Mouse (Mus musculus) bone marrow, adult 2 months (tissue): Measurements from ENCODE around the gene Ptrh1. TPM values are rescaled to one million over a fixed set of nuclear protein-coding genes. Genes with fewer than 3 reads are reported as not detected.

Experiments used
- H3K27ac ChIP-seq: fragments of 200-500 bp; 2 replicates; pipeline ENCODE4 v1.5.1; 2012; ENCODE audit warnings: low read depth, mild to moderate bottlenecking, control low read depth, inconsistent platforms, low read length; ENCODE audit not compliant: control insufficient read depth, poor library complexity, insufficient read depth
- H3K4me1 ChIP-seq: fragments of 200-500 bp; 2 replicates; pipeline ENCODE4 v1.6.1; 2011; ENCODE audit warnings: low read length; ENCODE audit not compliant: control insufficient read depth, insufficient read depth
- H3K4me3 ChIP-seq: fragments of 200-500 bp; replicated peaks from 2 replicates; pipeline ENCODE3; 2011; ENCODE audit warnings: mild to moderate bottlenecking, low read depth, low read length, control low read depth; ENCODE audit not compliant: control insufficient read depth
- CTCF ChIP-seq: fragments of 200-500 bp; IDR thresholded peaks from 2 replicates; pipeline ENCODE4 v1.5.1; 2011; ENCODE audit warnings: low read length, control low read depth; ENCODE audit not compliant: control insufficient read depth, insufficient read depth
- POLR2A ChIP-seq: fragments of 200-500 bp; IDR thresholded peaks from 2 replicates; pipeline ENCODE4 v1.6.1; 2011; ENCODE audit warnings: low read depth, mild to moderate bottlenecking, control low read depth, low read length, borderline replicate concordance; ENCODE audit not compliant: control insufficient read depth
- WGBS: fragments of 180-500 bp; shearing (Covaris S2); methylation state at CpG from one replicate; pipeline ENCODE4 v1.1.7; 2018; 5-methylcytosine and 5-hydroxymethylcytosine counted together
- polyA plus RNA-seq: library from polyadenylated mRNA; stranded (reverse); fragments of >200 nt; gene quantifications from 2 replicates; pipeline ENCODE4 v1.2.4, GENCODE M21; 2011; ENCODE audit warnings: low replicate concordance; ENCODE audit not compliant: missing spikeins, insufficient read depth, insufficient read length

The Ptrh1 gene
- polyA plus RNA-seq, 1 experiment = 2.7 TPM

- no peak for TF ChIP-seq CTCF
- WGBS = 85% methylated on average over 4 of the region's 4 CpGs
- Histone ChIP-seq H3K4me3 (no peak overlapping the region), H3K4me1 (no peaks in the 10 kb centered on the region), H3K27ac (no peak overlapping the region)
Observed at GRCm38 (mm10) chr2:32761859-32762258, 13.7 kb upstream of the Ptrh1 start.

DNA sequence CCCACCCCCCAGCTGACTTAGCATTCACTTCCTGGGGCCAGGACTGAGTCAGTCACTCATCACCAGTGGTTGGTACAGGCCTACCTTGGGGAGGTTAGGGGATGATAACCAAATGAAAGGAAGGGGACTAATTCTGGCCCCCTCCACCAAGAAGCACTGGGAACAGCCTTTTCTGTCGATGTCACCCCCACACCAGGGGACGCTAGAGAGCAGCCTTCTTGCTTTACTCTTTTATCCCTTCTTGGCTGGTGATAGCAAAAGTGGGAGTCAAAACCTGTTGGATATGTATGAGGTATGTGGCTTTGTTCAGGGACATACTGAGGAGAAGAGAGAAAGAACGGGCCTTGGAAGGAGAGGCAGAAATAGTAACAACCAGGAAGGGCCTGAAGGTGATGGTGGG is 12.2 kb upstream of the Ptrh1 start:
- no peak overlapping the region for H3K4me3 ChIP-seq
- no peak overlapping the region for H3K27ac ChIP-seq
- peak; percentile 24; the same call in 1 of the 2 replicates for TF ChIP-seq CTCF
- TF ChIP-seq POLR2A = no peak
- WGBS = 66% methylated on average over 3 of the region's 3 CpGs
- H3K4me1 ChIP-seq = no peaks in the 10 kb centered on the region

DNA sequence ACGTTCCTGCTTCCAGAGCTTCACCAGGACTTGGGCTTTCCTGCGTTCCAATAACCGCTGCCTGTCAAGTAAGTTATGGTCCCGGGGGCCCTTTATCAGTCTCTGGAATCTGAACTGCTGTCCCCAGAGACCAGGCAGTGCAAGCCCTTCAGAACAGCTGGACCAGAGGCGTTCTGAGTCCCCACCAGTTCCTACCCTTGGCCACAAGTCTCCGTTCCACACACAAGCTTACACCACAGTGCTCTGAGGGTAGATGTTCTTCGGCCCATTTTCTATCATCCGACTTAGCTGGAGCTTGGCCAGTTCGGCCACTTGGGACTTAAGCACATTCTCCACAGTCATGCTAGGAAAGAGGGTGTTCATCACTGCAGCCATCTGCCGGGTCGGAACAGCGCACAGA is 8.3 kb upstream of the Ptrh1 start:
- H3K4me1 ChIP-seq = no peaks in the 10 kb centered on the region
- H3K27ac ChIP-seq = no peak overlapping the region
- WGBS = 70% methylated on average over 12 of the region's 12 CpGs

DNA sequence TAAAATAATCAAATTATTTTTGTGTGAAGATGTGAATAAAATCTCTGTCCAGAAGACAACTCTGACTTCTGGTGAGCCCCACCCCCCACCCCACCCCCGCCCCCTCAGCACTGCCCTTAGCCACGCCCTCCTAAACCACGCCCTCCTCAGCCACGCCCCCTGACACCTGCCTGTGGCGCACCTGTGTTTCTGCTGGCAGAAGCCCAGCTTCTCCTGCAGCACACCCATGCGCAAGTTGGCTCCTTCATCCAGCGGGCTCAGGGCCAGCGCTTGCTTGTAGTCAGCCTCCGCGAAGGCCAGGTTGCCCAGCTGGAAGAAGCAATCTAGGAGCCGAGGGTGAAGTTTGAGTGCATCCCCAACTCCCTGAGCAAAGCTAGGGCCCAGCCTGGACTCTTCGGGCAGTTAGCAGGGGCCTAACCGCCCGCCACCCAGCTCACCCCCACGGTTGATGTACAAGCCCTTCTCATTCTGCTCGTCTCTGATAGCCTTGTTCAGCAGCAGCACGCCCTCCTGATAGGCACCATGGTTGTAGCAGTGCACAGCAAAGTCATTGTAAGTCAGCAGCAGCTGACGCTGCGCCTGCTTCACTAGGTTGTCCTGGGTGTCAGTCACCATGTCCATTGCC is 6.8 kb upstream of the Ptrh1 start:
- Histone ChIP-seq H3K27ac (no peak overlapping the region; the same call in 1 of the 2 replicates), H3K4me3 (no peak overlapping the region), H3K4me1 (no peaks in the 10 kb centered on the region)
- WGBS = 58% methylated on average over 19 of the region's 19 CpGs
- TF ChIP-seq POLR2A = no peak
- TF ChIP-seq CTCF = no peak

More for the DNA sequence above, 8.3 kb upstream of the Ptrh1 start:
- no peak for TF ChIP-seq CTCF
- TF ChIP-seq POLR2A = no peak
- H3K4me3 ChIP-seq = no peak overlapping the region

DNA sequence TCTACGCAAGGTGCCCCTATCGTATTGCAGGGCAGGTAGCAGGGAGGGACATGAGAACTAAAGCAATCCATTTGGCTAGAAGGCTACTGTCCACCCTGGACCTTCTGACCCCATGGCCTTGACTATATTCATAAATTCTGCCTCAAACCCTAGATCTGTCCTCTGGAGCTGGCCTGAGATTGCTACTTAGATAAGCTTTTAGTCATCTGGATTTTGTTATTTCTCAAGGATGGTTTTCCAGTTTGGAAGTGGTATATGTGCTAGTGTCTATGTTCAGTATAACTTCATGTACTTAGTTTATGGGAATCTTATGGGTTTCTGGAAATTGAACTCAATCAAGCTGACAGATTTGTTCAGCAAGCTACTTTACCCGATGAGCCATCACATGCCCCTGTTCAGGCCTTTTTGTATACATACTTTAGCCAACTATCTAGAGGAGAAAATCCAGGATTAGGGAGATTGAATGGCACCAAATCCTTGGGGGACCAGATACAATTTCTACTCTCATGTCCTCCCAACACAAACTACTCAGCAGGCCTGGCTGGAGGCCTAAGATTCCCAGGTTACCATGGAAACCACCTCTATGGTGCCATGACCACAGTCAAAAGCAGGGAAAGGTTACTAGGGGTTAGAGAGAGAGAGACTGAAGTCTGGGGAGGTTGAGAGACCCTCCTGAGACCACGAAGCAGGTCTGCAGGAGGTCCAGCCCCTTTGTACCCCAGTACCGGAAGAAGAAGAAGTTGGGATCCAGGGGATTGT is 6.1 kb upstream of the Ptrh1 start:
- Histone ChIP-seq H3K4me3 (no peak overlapping the region), H3K4me1 (no peaks in the 10 kb centered on the region), H3K27ac (no peak overlapping the region)
- 87% methylated on average over 5 of the region's 5 CpGs for WGBS
- TF ChIP-seq POLR2A = no peak

DNA sequence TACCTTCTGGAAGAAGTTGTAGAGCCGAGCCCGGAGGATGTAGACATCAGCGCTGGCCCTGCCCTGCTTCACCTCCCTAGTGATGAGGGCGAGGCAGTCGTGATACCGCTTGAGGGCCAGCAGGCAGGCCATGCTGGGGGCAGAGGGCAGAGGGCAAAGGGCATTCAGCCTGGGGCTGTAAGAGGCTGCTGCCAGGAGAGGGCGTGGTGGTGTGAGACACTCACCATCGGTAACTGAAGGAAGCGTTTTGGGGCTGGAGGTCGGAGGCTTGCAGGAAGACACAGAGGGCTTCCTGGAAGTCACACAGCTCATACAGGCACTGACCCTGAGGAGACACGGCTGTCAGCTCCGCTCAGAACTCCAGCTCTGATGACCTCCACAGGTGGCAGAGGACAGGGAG is 3.7 kb upstream of the Ptrh1 start:
- 58% methylated on average over 12 of the region's 12 CpGs for WGBS
- no peak overlapping the region for H3K4me3 ChIP-seq

GRCm38 (mm10) chr2:32772626-32773279 is 2.8 kb upstream of the Ptrh1 start:
- TF ChIP-seq CTCF (no peak), POLR2A (no peak)
- Histone ChIP-seq H3K4me1 (no peaks in the 10 kb centered on the region), H3K4me3 (no peak overlapping the region), H3K27ac (no peak overlapping the region)
- 86% methylated on average over 8 of the region's 8 CpGs for WGBS

More for the DNA sequence above, 3.7 kb upstream of the Ptrh1 start:
- Histone ChIP-seq H3K4me1 (no peaks in the 10 kb centered on the region), H3K27ac (no peak overlapping the region)
- TF ChIP-seq CTCF (no peak), POLR2A (no peak)

DNA sequence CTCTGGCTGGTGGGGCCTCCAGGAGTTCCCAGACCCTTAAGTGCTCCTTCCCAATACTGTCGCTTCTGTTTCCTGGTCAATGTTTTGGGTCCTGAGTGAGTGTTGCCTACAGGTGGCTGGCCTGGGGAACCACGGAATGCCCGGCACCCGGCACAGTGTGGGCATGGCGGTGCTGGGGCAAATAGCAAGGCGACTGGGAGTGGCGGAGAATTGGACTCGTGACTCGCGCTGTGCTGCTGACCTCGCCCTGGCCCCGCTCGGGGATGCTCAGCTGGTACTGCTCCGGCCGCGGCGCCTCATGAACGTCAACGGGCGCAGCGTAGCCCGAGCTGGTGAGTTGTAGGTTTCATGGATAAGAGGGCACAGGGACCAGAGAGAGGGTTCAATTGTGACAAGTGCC is 606 bp downstream of the Ptrh1 start:
- Histone ChIP-seq H3K4me3 (no peak overlapping the region), H3K4me1 (no peaks in the 10 kb centered on the region), H3K27ac (no peak overlapping the region)
- 43% methylated on average over 22 of the region's 22 CpGs for WGBS
- TF ChIP-seq POLR2A (no peak), CTCF (no peak)
